Mouse (Mus musculus): ENCODE measurements around the gene Krtap1-5. TPM values are rescaled to one million over a fixed set of nuclear protein-coding genes. Genes with fewer than 3 reads are reported as not detected.

The Krtap1-5 gene
- not detected for polyA plus RNA-seq (2014; fragmentation: Illumina TruSeq; extraction: RNeasy Lipid Tissue Mini Kit (QIAGEN cat#74804); ENCODE audit: low read depth, low replicate concordance)

DNA sequence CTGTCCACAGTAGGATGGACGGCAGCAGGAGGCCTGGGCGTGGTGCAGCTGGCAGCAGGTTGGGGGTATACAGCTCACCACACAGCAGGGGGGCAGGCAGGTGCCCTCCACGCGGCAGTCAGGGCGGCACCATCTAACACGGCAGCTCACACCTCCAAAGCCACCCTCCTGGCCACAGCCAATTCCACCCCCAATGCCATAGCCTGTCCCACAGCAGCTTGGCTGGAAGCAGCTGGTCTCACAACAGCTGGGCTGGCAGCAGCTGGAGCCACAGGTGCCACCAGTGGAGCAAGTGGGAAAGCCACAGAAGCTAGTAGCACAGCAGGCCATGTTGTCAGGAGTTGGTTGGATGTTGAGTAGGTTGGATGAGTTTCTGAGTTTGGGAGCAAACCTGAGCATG is at the start of gene Krtap1-5:
Krtap1-5 (minus strand) TSS at position 381 of the 400 bp plus-strand sequence.

DNA sequence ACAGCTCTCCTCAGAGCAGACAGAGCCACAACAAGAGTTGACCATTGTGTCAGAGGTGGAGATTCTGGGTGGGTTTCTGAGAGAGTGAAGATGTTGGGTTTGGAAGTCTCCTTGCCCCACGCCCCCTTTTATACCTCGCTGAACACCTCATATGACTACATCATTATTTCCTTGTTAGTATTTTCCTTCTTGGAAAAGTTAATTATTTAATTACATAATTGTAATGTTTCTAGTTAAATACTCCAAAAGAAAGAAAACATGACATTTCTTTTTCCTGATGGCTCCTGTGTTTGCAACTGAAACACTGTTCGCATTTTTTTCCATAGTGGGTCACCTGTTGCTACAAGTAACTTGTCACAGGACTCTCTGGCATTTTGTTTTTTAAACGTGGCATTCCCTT is 47.3 kb upstream of the Krtap1-5 start, which contains the start of gene Krtap4-1:
Krtap4-1 (minus strand) TSS at position 101 of the 400 bp plus-strand sequence.

DNA sequence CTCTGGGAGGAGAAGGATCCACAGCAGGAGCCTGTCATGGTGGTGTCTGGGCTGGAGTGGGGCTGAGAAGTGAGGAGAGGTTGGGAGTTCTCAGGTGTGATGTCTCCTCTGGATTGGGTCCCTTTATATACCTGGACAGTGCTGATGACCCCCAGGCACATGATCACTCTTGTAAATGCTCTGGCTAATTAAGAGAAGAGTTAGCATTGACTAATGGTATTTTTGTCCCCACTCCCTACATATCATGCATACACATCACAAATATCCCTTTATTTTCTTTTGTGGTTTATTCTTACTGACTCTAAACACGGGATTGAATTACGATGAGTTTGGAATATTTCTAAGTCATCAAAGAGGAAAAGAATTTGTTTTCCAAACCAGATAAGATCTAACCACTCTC is 39.5 kb upstream of the Krtap1-5 start, which contains the start of gene Gm11562:
Gm11562 (minus strand) TSS at position 101 of the 400 bp plus-strand sequence.

DNA sequence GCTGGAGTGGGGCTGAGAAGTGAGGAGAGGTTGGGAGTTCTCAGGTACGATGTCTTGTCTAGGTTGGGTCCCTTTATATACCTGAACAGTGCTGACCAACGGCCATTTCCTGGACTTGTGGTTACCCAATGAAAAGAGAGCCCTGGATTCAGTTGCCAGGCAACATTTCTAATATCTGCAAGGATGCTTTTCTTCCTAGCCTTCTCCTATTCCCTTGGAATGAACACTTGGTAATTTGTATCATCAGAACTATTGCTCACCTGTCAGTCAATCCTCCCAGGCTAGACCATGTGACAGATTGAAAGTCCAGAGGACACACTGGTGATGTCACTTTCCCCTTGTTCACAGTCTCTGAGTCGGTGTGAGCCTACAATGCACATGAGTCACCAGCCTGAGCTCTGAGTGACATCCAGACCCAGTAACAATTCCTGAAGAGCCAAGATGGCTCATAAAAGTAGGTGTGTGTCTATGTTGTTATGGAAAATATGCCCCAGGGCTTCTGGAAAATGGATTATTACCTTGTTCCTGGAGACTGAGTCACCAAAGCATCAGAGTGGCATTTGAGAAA is 34.1 kb upstream of the Krtap1-5 start, which contains the start of gene Krtap2-4:
Krtap2-4 (minus strand) TSS at position 51 of the 568 bp plus-strand sequence.

DNA sequence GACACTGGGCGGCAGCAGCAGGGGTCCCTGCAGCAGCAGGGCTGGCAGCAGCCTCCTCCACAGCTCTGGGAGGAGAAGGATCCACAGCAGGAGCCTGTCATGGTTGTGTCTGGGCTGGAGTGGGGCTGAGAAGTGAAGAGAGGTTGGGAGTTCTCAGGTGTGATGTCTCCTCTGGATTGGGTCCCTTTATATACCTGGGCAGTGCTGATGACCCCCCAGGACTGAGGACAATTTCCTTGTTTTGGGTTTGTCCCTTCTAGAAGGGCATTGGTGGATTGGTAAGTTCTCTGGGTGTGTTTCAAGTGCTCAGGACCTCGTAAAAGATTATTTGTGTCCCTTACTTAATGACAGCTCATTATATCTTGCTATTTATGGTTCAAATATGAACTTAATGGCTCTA is 29.3 kb upstream of the Krtap1-5 start, which contains the start of gene Gm11937:
Gm11937 (minus strand) TSS at position 101 of the 400 bp plus-strand sequence.

DNA sequence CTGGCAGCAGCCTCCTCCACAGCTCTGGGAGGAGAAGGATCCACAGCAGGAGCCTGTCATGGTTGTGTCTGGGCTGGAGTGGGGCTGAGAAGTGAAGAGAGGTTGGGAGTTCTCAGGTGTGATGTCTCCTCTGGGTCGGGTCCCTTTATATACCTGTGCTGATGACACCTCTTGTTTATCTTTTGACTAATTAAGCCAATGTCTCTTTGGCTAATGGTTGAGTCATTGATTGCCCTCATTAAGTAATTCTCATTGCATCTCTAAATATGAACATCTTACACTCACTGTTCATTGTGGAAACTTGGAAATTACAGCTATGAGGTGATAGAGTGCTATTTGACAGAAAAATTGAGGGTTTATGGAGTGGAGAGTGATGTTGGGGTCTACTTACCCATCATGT is 22.4 kb upstream of the Krtap1-5 start, which contains the start of gene Gm11938:
Gm11938 (minus strand) TSS at position 101 of the 400 bp plus-strand sequence.

DNA sequence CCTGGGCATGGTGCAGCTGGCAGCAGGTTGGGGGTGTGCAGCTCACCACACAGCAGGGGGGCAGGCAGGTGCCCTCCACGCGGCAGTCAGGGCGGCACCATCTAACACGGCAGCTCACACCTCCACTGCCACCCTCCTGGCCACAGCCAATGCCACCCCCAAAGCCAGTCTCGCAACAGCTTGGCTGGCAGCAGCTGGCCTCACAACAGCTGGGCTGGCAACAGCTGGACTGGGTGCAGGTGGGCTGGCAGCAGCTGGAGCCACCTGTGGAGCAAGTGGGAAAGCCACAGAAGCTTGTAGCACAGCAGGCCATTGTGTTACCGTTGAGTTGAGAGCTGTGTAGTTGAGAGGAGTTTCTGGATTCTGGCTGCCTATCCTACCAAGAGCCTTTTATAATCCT is 16.9 kb upstream of the Krtap1-5 start, which contains the start of gene Krtap9-3:
Krtap9-3 (minus strand) TSS at position 364 of the 400 bp plus-strand sequence.

DNA sequence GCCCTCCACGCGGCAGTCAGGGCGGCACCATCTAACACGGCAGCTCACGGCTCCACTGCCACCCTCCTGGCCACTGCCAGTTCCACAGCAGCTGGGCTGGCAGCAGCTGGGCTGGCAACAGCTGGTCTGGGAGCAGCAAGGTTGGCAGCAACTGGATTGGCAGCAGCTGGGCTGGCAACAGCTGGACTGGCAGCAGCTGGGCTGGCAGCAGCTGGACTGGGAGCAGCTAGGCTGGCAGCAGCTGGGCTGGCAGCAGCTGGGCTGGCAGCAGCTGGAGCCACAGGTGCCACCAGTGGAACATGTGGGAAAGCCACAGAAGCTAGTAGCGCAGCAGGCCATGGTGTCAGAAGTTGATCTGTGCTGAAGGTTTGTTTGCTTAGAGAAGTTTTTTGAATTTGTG is 10.2 kb upstream of the Krtap1-5 start, which contains the start of gene Krtap1-3:
Krtap1-3 (minus strand) TSS at position 359 of the 400 bp plus-strand sequence.

DNA sequence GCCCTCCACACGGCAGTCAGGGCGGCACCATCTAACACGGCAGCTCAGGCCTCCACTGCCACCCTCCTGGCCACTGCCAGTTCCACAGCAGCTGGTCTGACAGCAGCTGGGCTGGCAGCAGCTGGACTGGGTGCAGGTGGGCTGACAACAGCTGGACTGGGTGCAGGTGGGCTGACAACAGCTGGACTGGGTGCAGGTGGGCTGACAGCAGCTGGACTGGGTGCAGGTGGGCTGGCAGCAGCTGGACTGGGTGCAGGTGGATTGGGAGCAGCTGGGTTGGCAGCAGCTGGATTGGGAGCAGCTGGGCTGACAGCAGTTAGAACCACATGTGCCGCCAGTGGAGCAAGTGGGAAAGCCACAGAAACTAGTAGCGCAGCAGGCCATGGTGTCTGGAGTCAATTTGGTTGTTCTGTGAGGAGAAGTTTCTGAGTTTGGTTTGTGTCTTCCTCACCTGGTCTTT is 2.5 kb upstream of the Krtap1-5 start, which contains the start of gene Krtap1-4:
Krtap1-4 (minus strand) TSS at position 410 of the 460 bp plus-strand sequence.

DNA sequence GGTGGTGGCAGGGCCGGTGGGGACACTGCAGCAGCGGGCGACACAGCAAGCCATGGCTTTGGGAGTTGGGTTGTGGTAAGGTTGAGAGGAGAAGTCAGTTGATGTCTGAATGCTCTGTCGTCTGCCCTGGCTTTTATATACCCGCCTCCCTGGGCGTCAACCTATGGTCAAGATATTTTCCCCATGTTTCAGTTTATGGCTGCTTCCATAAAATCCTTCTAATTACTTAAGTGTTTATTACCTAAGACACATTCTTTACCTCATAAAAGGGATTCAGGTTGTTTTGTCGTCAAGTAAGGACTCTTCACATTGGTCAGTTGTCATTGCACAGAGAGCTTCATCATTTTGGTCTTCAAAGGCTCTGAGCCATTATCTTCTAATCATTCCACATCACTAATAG is 14.3 kb downstream of the Krtap1-5 start, which contains the start of gene Krtap3-1:
Krtap3-1 (minus strand) TSS at position 101 of the 400 bp plus-strand sequence.

DNA sequence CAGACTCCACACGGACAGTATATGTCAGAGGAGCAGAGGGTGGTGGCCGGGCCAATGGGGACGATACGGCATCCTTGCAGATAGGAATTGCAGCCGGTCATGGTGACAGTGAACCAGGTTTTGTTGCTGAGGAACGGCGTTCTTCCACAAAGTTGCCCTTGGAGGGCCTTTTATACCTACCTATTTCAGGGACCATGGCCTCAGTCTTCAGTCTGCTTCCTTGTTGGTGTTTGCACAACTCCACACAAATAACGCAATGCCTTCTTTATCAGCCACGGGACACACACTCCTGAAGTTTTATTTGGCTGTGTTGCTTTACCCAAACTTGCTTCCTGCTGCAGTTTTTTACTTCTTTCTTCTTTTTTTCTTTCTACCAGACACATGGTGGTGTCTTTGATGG is 21.4 kb downstream of the Krtap1-5 start, which contains the start of gene Gm11939:
Gm11939 (minus strand) TSS at position 101 of the 400 bp plus-strand sequence.

DNA sequence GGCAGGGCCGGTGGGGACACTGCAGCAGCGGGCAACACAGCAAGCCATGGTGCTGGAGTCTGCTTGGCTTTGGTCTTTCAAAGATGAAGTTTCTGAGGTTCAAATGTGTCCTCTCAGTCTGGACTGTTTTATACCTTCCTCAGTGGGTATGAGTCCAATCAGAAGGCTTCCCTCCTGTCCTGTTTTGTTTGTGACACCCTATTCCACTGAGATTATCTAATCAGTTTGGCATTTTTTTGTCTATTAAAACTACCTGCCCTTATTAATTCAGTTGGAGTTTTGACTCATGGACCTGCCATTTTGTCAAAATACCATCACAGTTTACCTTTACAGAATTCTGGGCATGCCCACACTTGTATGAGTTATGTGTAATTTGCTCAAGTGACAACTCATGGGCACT is 24.1 kb downstream of the Krtap1-5 start, which contains the start of gene Krtap3-2:
Krtap3-2 (minus strand) TSS at position 101 of the 400 bp plus-strand sequence.

DNA sequence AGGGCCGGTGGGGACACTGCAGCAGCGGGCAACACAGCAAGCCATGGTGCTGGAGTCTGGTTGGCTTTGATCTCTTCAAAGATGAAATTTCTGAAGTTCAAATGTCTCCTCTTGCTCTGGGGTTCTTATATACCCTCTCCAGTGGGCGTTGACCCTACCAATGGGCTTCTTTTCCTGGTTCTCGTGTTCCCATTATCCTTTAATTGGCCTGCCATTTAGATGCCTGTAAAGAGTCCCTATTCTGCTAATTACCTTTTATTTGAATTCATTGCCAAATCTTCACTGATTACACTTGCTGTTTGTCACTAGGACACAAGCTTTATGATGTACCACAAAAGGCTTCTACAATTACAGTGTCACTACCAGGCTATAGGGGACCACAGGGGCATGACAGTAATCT is 30.1 kb downstream of the Krtap1-5 start, which contains the start of gene Krtap3-3:
Krtap3-3 (minus strand) TSS at position 101 of the 400 bp plus-strand sequence.

Other genes with a start within 250 kb of the Krtap1-5 start
- 0.25 TPM for gene Krt26, start 243.1 kb downstream of the Krtap1-5 start, polyA plus RNA-seq (2014; fragmentation: Illumina TruSeq; extraction: RNeasy Lipid Tissue Mini Kit (QIAGEN cat#74804); ENCODE audit: low read depth, low replicate concordance)
- not detected for gene Krt27, start 229.9 kb downstream of the Krtap1-5 start, polyA plus RNA-seq (2014; fragmentation: Illumina TruSeq; extraction: RNeasy Lipid Tissue Mini Kit (QIAGEN cat#74804); ENCODE audit: low read depth, low replicate concordance)
- gene Krt28, start 206.1 kb downstream of the Krtap1-5 start, polyA plus RNA-seq (2014; fragmentation: Illumina TruSeq; extraction: RNeasy Lipid Tissue Mini Kit (QIAGEN cat#74804); ENCODE audit: low read depth, low replicate concordance) = not detected
- gene Krt10, start 191.7 kb downstream of the Krtap1-5 start, polyA plus RNA-seq (2014; fragmentation: Illumina TruSeq; extraction: RNeasy Lipid Tissue Mini Kit (QIAGEN cat#74804); ENCODE audit: low read depth, low replicate concordance) = 9.5 TPM
- not detected for gene Krt12, start 158.8 kb downstream of the Krtap1-5 start, polyA plus RNA-seq (2014; fragmentation: Illumina TruSeq; extraction: RNeasy Lipid Tissue Mini Kit (QIAGEN cat#74804); ENCODE audit: low read depth, low replicate concordance)
- 0.31 TPM for gene Krt20, start 142.9 kb downstream of the Krtap1-5 start, polyA plus RNA-seq (2014; fragmentation: Illumina TruSeq; extraction: RNeasy Lipid Tissue Mini Kit (QIAGEN cat#74804); ENCODE audit: low read depth, low replicate concordance)
- 0.35 TPM for gene Krt23, start 87.9 kb downstream of the Krtap1-5 start, polyA plus RNA-seq (2014; fragmentation: Illumina TruSeq; extraction: RNeasy Lipid Tissue Mini Kit (QIAGEN cat#74804); ENCODE audit: low read depth, low replicate concordance)
- not detected for gene Krt39, start 59.7 kb downstream of the Krtap1-5 start, polyA plus RNA-seq (2014; fragmentation: Illumina TruSeq; extraction: RNeasy Lipid Tissue Mini Kit (QIAGEN cat#74804); ENCODE audit: low read depth, low replicate concordance)
- gene Krt40, start 37.9 kb downstream of the Krtap1-5 start, polyA plus RNA-seq (2014; fragmentation: Illumina TruSeq; extraction: RNeasy Lipid Tissue Mini Kit (QIAGEN cat#74804); ENCODE audit: low read depth, low replicate concordance) = not detected
- gene Krtap3-3, start 30.2 kb downstream of the Krtap1-5 start, polyA plus RNA-seq (2014; fragmentation: Illumina TruSeq; extraction: RNeasy Lipid Tissue Mini Kit (QIAGEN cat#74804); ENCODE audit: low read depth, low replicate concordance) = not detected
- not detected for gene Krtap3-2, start 24.2 kb downstream of the Krtap1-5 start, polyA plus RNA-seq (2014; fragmentation: Illumina TruSeq; extraction: RNeasy Lipid Tissue Mini Kit (QIAGEN cat#74804); ENCODE audit: low read depth, low replicate concordance)
- not detected for gene Gm11939, start 21.6 kb downstream of the Krtap1-5 start, polyA plus RNA-seq (2014; fragmentation: Illumina TruSeq; extraction: RNeasy Lipid Tissue Mini Kit (QIAGEN cat#74804); ENCODE audit: low read depth, low replicate concordance)
- gene Krtap3-1, start 14.4 kb downstream of the Krtap1-5 start, polyA plus RNA-seq (2014; fragmentation: Illumina TruSeq; extraction: RNeasy Lipid Tissue Mini Kit (QIAGEN cat#74804); ENCODE audit: low read depth, low replicate concordance) = not detected
- gene Krtap1-4, start 2.6 kb upstream of the Krtap1-5 start, polyA plus RNA-seq (2014; fragmentation: Illumina TruSeq; extraction: RNeasy Lipid Tissue Mini Kit (QIAGEN cat#74804); ENCODE audit: low read depth, low replicate concordance) = not detected
- gene Krtap1-3, start 10.3 kb upstream of the Krtap1-5 start, polyA plus RNA-seq (2014; fragmentation: Illumina TruSeq; extraction: RNeasy Lipid Tissue Mini Kit (QIAGEN cat#74804); ENCODE audit: low read depth, low replicate concordance) = not detected
- not detected for gene Krtap9-3, start 17.1 kb upstream of the Krtap1-5 start, polyA plus RNA-seq (2014; fragmentation: Illumina TruSeq; extraction: RNeasy Lipid Tissue Mini Kit (QIAGEN cat#74804); ENCODE audit: low read depth, low replicate concordance)
- not detected for gene Gm11938, start 22.3 kb upstream of the Krtap1-5 start, polyA plus RNA-seq (2014; fragmentation: Illumina TruSeq; extraction: RNeasy Lipid Tissue Mini Kit (QIAGEN cat#74804); ENCODE audit: low read depth, low replicate concordance)
- not detected for gene Gm11937, start 29.2 kb upstream of the Krtap1-5 start, polyA plus RNA-seq (2014; fragmentation: Illumina TruSeq; extraction: RNeasy Lipid Tissue Mini Kit (QIAGEN cat#74804); ENCODE audit: low read depth, low replicate concordance)
- gene Krtap2-4, start 33.8 kb upstream of the Krtap1-5 start, polyA plus RNA-seq (2014; fragmentation: Illumina TruSeq; extraction: RNeasy Lipid Tissue Mini Kit (QIAGEN cat#74804); ENCODE audit: low read depth, low replicate concordance) = not detected
- not detected for gene Gm11562, start 39.4 kb upstream of the Krtap1-5 start, polyA plus RNA-seq (2014; fragmentation: Illumina TruSeq; extraction: RNeasy Lipid Tissue Mini Kit (QIAGEN cat#74804); ENCODE audit: low read depth, low replicate concordance)
- gene Krtap4-1, start 47.2 kb upstream of the Krtap1-5 start, polyA plus RNA-seq (2014; fragmentation: Illumina TruSeq; extraction: RNeasy Lipid Tissue Mini Kit (QIAGEN cat#74804); ENCODE audit: low read depth, low replicate concordance) = not detected
- gene Krtap4-2, start 54.1 kb upstream of the Krtap1-5 start, polyA plus RNA-seq (2014; fragmentation: Illumina TruSeq; extraction: RNeasy Lipid Tissue Mini Kit (QIAGEN cat#74804); ENCODE audit: low read depth, low replicate concordance) = not detected
- gene Krtap4-7, start 63.1 kb upstream of the Krtap1-5 start, polyA plus RNA-seq (2014; fragmentation: Illumina TruSeq; extraction: RNeasy Lipid Tissue Mini Kit (QIAGEN cat#74804); ENCODE audit: low read depth, low replicate concordance) = not detected
- not detected for gene Gm11555, start 69.2 kb upstream of the Krtap1-5 start, polyA plus RNA-seq (2014; fragmentation: Illumina TruSeq; extraction: RNeasy Lipid Tissue Mini Kit (QIAGEN cat#74804); ENCODE audit: low read depth, low replicate concordance)
- not detected for gene Gm11563, start 77.9 kb upstream of the Krtap1-5 start, polyA plus RNA-seq (2014; fragmentation: Illumina TruSeq; extraction: RNeasy Lipid Tissue Mini Kit (QIAGEN cat#74804); ENCODE audit: low read depth, low replicate concordance)
- not detected for gene Krtap4-6, start 84.9 kb upstream of the Krtap1-5 start, polyA plus RNA-seq (2014; fragmentation: Illumina TruSeq; extraction: RNeasy Lipid Tissue Mini Kit (QIAGEN cat#74804); ENCODE audit: low read depth, low replicate concordance)
- not detected for gene Gm14190, start 109.7 kb upstream of the Krtap1-5 start, polyA plus RNA-seq (2014; fragmentation: Illumina TruSeq; extraction: RNeasy Lipid Tissue Mini Kit (QIAGEN cat#74804); ENCODE audit: low read depth, low replicate concordance)
- gene Gm14180, start 153.3 kb upstream of the Krtap1-5 start, polyA plus RNA-seq (2014; fragmentation: Illumina TruSeq; extraction: RNeasy Lipid Tissue Mini Kit (QIAGEN cat#74804); ENCODE audit: low read depth, low replicate concordance) = not detected
- gene Gm11595, start 191.9 kb upstream of the Krtap1-5 start, polyA plus RNA-seq (2014; fragmentation: Illumina TruSeq; extraction: RNeasy Lipid Tissue Mini Kit (QIAGEN cat#74804); ENCODE audit: low read depth, low replicate concordance) = not detected
- not detected for gene Krtap4-8, start 199.7 kb upstream of the Krtap1-5 start, polyA plus RNA-seq (2014; fragmentation: Illumina TruSeq; extraction: RNeasy Lipid Tissue Mini Kit (QIAGEN cat#74804); ENCODE audit: low read depth, low replicate concordance)
- not detected for gene Krtap4-9, start 204.2 kb upstream of the Krtap1-5 start, polyA plus RNA-seq (2014; fragmentation: Illumina TruSeq; extraction: RNeasy Lipid Tissue Mini Kit (QIAGEN cat#74804); ENCODE audit: low read depth, low replicate concordance)
- not detected for gene Gm11596, start 212.5 kb upstream of the Krtap1-5 start, polyA plus RNA-seq (2014; fragmentation: Illumina TruSeq; extraction: RNeasy Lipid Tissue Mini Kit (QIAGEN cat#74804); ENCODE audit: low read depth, low replicate concordance)
- gene Gm11569, start 217.9 kb upstream of the Krtap1-5 start, polyA plus RNA-seq (2014; fragmentation: Illumina TruSeq; extraction: RNeasy Lipid Tissue Mini Kit (QIAGEN cat#74804); ENCODE audit: low read depth, low replicate concordance) = not detected
- gene Gm11554, start 223.4 kb upstream of the Krtap1-5 start, polyA plus RNA-seq (2014; fragmentation: Illumina TruSeq; extraction: RNeasy Lipid Tissue Mini Kit (QIAGEN cat#74804); ENCODE audit: low read depth, low replicate concordance) = not detected
- gene Krtap4-13, start 228.9 kb upstream of the Krtap1-5 start, polyA plus RNA-seq (2014; fragmentation: Illumina TruSeq; extraction: RNeasy Lipid Tissue Mini Kit (QIAGEN cat#74804); ENCODE audit: low read depth, low replicate concordance) = not detected
- gene Gm11564, start 234.7 kb upstream of the Krtap1-5 start, polyA plus RNA-seq (2014; fragmentation: Illumina TruSeq; extraction: RNeasy Lipid Tissue Mini Kit (QIAGEN cat#74804); ENCODE audit: low read depth, low replicate concordance) = not detected